Mouse (Mus musculus) lung, embryonic 14.5 days (tissue): ENCODE measurements at regions not wholly inside any gene's neighbourhood (a gene's known extent, or its start where the extent isn't known, plus 50 kb on each side); places are given as distances from the start of the nearest gene placed in this dataset.

ENCODE experiments used
- ATAC-seq: fragments of 200-750 bp; cut with Nextera tagmentation; 2 replicates; pipeline ENCODE4 v1.8.0; 2017; ENCODE audit warnings: mild to moderate bottlenecking, moderate TSS enrichment, moderate library complexity; ENCODE audit not compliant: insufficient read depth
- DNase-seq: peaks from one replicate; pipeline ENCODE4 v3.0.0-alpha.2; 2015
- H3K27ac ChIP-seq: fragments of 300-500 bp; sonication (generic); 2 replicates; pipeline ENCODE4 v1.5.1; 2014; ENCODE audit warnings: low read depth, mild to moderate bottlenecking, moderate library complexity
- H3K27me3 ChIP-seq: fragments of 300-500 bp; sonication (generic); 2 replicates; pipeline ENCODE4 v1.6.1; 2014; ENCODE audit warnings: low read length, control low read depth; ENCODE audit not compliant: insufficient read depth
- H3K36me3 ChIP-seq: fragments of 300-500 bp; sonication (generic); 2 replicates; pipeline ENCODE4 v1.6.1; 2014; ENCODE audit warnings: control low read depth; ENCODE audit not compliant: insufficient read depth
- H3K4me1 ChIP-seq: fragments of 300-500 bp; sonication (generic); 2 replicates; pipeline ENCODE4 v1.6.1; 2014; ENCODE audit warnings: antibody characterized with exemption, control low read depth; ENCODE audit not compliant: insufficient read depth
- H3K4me2 ChIP-seq: fragments of 300-500 bp; sonication (generic); 2 replicates; pipeline ENCODE4 v1.6.1; 2014; ENCODE audit warnings: mild to moderate bottlenecking
- H3K4me3 ChIP-seq: fragments of 300-500 bp; sonication (generic); 2 replicates; pipeline ENCODE4 v1.5.1; 2014; ENCODE audit warnings: low read depth, low read length
- H3K9ac ChIP-seq: fragments of 300-500 bp; sonication (generic); 2 replicates; pipeline ENCODE4 v1.6.1; 2014
- H3K9me3 ChIP-seq: fragments of 300-500 bp; sonication (generic); 2 replicates; pipeline ENCODE4 v1.6.1; 2016; ENCODE audit warnings: low read depth, low read length, control low read depth
- CTCF ChIP-seq: IDR thresholded peaks from 2 replicates; pipeline ENCODE4 v1.5.1; 2016; ENCODE audit warnings: antibody characterized with exemption, low read depth
- WGBS: fragments of 180-500 bp; shearing (Covaris S2); extraction: QIAGEN DNeasy Blood & Tissue Kit; methylation state at CpG from one replicate; pipeline ENCODE4 v1.1.7; 2014; 5-methylcytosine and 5-hydroxymethylcytosine counted together

- no peak for DNase-seq
- Histone ChIP-seq H3K27me3 (no peaks in the 10 kb centered on the region), H3K9me3 (no peaks in the 10 kb centered on the region), H3K27ac (no peak overlapping the region), H3K4me1 (no peaks in the 10 kb centered on the region), H3K4me3 (no peak overlapping the region), H3K36me3 (no peaks in the 10 kb centered on the region), H3K4me2 (no peak overlapping the region), H3K9ac (no peak overlapping the region)
- no peak for ATAC-seq
- 48% methylated on average over 4 of the region's 4 CpGs for WGBS
- no peak for TF ChIP-seq CTCF
Measured at GRCm38 (mm10) chr5:96931576-96932152, 65.8 kb upstream of the Bmp2k start.

- no peak overlapping the region for H3K4me2 ChIP-seq
- no peak for TF ChIP-seq CTCF
- H3K9me3 ChIP-seq: no peaks in the 10 kb centered on the region
- no peak overlapping the region for H3K4me3 ChIP-seq
- no peak overlapping the region for H3K27ac ChIP-seq
- H3K4me1 ChIP-seq: peaks cover 3% of the 10 kb centered on the region; the same call in 1 of the 2 replicates
- no peak for ATAC-seq
- DNase-seq: no peak
- H3K36me3 ChIP-seq: no peaks in the 10 kb centered on the region
- no peaks in the 10 kb centered on the region for H3K27me3 ChIP-seq
- 73% methylated on average over 3 of the region's 3 CpGs for WGBS
- H3K9ac ChIP-seq: no peak overlapping the region
Measured at GRCm38 (mm10) chr5:96936239-96936638, 61.2 kb upstream of the Bmp2k start.

- Histone ChIP-seq H3K4me2 (no peak overlapping the region), H3K36me3 (no peaks in the 10 kb centered on the region), H3K27ac (no peak overlapping the region), H3K9me3 (no peaks in the 10 kb centered on the region), H3K9ac (no peak overlapping the region), H3K4me3 (no peak overlapping the region), H3K27me3 (no peaks in the 10 kb centered on the region), H3K4me1 (peaks cover 3% of the 10 kb centered on the region; the same call in 1 of the 2 replicates)
- DNase-seq (no peak), ATAC-seq (no peak)
- 78% methylated on average over 11 of the region's 11 CpGs for WGBS
- TF ChIP-seq CTCF: no peak
Measured at GRCm38 (mm10) chr5:96938718-96939117, 58.8 kb upstream of the Bmp2k start.

GRCm38 (mm10) chr5:96939273-96939672 lies 58.2 kb upstream of the Bmp2k start:
- Histone ChIP-seq H3K4me3 (no peak overlapping the region), H3K9ac (no peak overlapping the region), H3K36me3 (no peaks in the 10 kb centered on the region), H3K27me3 (no peaks in the 10 kb centered on the region), H3K4me2 (no peak overlapping the region), H3K27ac (no peak overlapping the region), H3K4me1 (peaks cover 3% of the 10 kb centered on the region; the same call in 1 of the 2 replicates), H3K9me3 (no peaks in the 10 kb centered on the region)
- WGBS: 66% methylated on average over 1 of the region's 1 CpGs
- no peak for ATAC-seq
- no peak for TF ChIP-seq CTCF
- no peak for DNase-seq

GRCm38 (mm10) chr5:96940170-96941086 lies 57.1 kb upstream of the Bmp2k start:
- Histone ChIP-seq H3K4me3 (no peak overlapping the region), H3K27me3 (no peaks in the 10 kb centered on the region), H3K4me1 (peaks cover 3% of the 10 kb centered on the region; the same call in 1 of the 2 replicates), H3K9me3 (no peaks in the 10 kb centered on the region), H3K4me2 (no peak overlapping the region), H3K27ac (peak overlapping the region; percentile 26; the same call in 1 of the 2 replicates), H3K36me3 (no peaks in the 10 kb centered on the region), H3K9ac (no peak overlapping the region)
- 71% methylated on average over 12 of the region's 12 CpGs for WGBS
- TF ChIP-seq CTCF: no peak
- ATAC-seq: peak; percentile 45
- DNase-seq: peak; percentile 56

GRCm38 (mm10) chr5:96941087-96941468 lies 56.4 kb upstream of the Bmp2k start:
- peak; percentile 81; the same call in 1 of the 2 replicates for ATAC-seq
- H3K9me3 ChIP-seq: no peaks in the 10 kb centered on the region
- no peak for TF ChIP-seq CTCF
- peak; percentile 79 for DNase-seq
- H3K4me3 ChIP-seq: no peak overlapping the region
- no peaks in the 10 kb centered on the region for H3K27me3 ChIP-seq
- H3K36me3 ChIP-seq: no peaks in the 10 kb centered on the region
- peaks cover 3% of the 10 kb centered on the region; the same call in 1 of the 2 replicates for H3K4me1 ChIP-seq
- no peak overlapping the region for H3K9ac ChIP-seq
- H3K4me2 ChIP-seq: no peak overlapping the region
- H3K27ac ChIP-seq: peak overlapping the region; percentile 26; the same call in 1 of the 2 replicates
- WGBS: 31% methylated on average over 7 of the region's 7 CpGs

GRCm38 (mm10) chr5:96941518-96941917 lies 56.0 kb upstream of the Bmp2k start:
- no peak overlapping the region for H3K4me2 ChIP-seq
- no peaks in the 10 kb centered on the region for H3K9me3 ChIP-seq
- 77% methylated on average over 2 of the region's 2 CpGs for WGBS
- H3K27me3 ChIP-seq: no peaks in the 10 kb centered on the region
- H3K27ac ChIP-seq: no peak overlapping the region
- peaks cover 3% of the 10 kb centered on the region; the same call in 1 of the 2 replicates for H3K4me1 ChIP-seq
- no peak overlapping the region for H3K9ac ChIP-seq
- DNase-seq (no peak), ATAC-seq (no peak)
- H3K36me3 ChIP-seq: no peaks in the 10 kb centered on the region
- no peak overlapping the region for H3K4me3 ChIP-seq
- TF ChIP-seq CTCF: no peak
